Mouse (Mus musculus): ENCODE results near the gene Myo1f.

The Myo1f gene

GRCm38 (mm10) chr17:33555223-33555855 is at the start of gene Myo1f:
Gene Myo1f, plus strand, starts transcription at chr17:33555707.
- DNase-seq (ENCODE audit: low read depth, low spot score) = no peak

DNA sequence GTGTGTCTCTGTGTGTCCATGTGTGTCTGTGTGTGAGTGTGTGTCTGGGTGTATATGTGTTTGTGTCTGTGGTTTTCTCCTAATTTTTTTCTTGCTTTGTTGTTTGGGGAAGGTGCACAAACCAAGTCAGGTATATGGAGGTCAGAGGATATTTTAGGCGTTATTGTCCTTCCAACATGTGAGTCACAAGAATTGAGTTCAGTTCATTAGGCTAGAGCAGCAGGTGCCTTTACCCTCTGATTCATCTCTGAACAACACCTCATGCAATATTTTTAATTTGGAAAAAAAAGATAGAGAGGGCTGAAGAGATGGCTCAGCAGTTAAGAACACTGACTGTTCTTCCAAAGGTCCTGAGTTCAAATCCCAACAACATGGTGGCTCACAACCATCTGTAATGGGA is 47.1 kb upstream of the Myo1f start:
- no peak for DNase-seq (ENCODE audit: low read depth, low spot score)

DNA sequence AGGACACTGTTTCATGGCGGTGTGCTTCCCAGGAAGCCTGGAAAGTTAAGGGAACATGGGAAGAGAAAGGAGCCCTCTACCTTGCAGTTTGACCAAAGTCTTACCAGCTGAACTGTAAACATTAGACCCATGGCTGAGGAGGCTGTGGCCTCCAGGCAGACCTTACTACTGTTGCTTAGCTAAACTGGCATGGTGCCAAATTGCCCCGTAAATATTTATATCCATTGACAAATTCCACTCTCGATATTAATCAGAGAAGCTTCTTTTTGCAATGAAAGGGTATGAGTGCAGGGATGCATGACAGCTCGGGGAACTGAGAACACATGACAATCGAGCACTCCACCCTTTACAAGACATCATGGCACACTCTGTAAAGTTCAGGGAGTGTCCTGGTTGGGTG is 45.3 kb upstream of the Myo1f start:
- DNase-seq (ENCODE audit: low read depth, low spot score) = no peak

DNA sequence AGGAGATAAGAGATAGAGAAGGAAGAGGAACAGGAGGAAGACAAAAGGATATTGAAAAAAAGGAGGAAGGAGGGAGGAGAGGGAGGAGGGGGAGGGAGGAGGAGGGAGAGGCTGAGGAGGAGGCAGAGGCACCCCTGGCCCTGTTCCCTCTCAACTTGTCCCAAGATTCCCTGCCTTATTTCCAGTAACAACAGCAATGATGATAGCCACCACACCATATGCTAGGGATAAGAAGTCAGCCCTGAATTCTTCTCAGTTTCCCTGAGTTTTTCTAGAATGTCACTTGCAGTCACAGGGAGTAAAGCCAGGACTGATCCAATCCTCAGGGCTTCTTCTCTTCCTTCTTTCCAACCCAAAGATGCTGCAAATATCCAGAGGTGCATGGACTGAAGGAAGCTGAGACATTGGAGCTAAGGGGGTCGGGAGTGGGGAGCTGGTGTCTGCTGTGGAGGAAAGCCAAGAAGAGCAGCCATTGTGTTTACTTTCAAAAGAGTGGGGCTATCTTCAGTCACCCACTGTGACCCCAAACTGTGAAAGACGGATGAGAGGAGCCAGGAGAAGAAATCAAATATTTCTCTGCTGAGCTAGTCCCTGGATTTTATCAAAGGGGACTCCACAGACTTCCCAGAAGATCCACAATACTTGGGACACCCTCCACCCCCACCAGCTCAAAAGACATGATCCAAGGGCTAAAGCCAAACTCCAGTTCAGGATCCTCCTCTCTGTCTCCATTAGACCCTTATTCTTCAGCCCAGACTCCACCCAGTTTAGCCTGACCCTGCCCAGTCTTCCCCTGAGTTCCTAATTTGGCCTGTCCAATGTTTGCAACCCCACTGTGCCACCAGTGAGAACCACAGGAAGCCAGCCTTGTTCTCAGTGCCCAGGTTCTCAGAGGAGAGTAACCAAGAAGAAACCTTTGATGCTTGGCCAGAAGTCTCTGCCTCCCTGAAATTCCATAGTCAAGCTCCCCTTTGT is 42.8 kb upstream of the Myo1f start:
- no peak for DNase-seq (ENCODE audit: low read depth, low spot score)

DNA sequence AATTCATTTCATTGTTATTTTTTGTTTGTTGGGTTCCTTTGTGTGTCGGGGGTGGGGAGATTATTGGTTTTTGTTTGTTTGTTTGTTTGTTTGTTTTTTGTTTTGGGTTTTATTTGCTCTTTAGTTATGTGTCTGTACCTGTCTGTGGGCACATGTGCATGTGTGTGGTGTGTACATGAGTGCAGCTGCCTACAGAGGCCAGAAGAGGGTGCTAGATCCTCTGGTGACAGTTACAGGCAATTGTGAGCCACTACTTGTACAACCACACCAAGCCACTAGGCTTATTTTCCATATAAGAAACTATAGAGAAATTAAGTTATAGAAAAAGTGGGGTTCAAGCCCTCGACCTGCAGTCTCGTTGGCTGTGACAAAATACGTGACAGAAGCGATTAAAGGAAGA is 41.6 kb upstream of the Myo1f start:
- DNase-seq (ENCODE audit: low read depth, low spot score) = no peak

- no peak for DNase-seq (ENCODE audit: low read depth, low spot score)
Measured at GRCm38 (mm10) chr17:33520366-33520765, 35.1 kb upstream of the Myo1f start.

- no peak for DNase-seq (ENCODE audit: low read depth, low spot score)
Measured at GRCm38 (mm10) chr17:33523431-33523917, 32.0 kb upstream of the Myo1f start.

GRCm38 (mm10) chr17:33523918-33524755 is 31.4 kb upstream of the Myo1f start, which contains the start of gene Adamts10:
Gene Adamts10, plus strand, starts transcription at chr17:33524204.
- DNase-seq (ENCODE audit: low read depth, low spot score) = peak; percentile 81

GRCm38 (mm10) chr17:33524806-33525373 is 30.6 kb upstream of the Myo1f start:
- peak; percentile 36 for DNase-seq (ENCODE audit: low read depth, low spot score)

DNA sequence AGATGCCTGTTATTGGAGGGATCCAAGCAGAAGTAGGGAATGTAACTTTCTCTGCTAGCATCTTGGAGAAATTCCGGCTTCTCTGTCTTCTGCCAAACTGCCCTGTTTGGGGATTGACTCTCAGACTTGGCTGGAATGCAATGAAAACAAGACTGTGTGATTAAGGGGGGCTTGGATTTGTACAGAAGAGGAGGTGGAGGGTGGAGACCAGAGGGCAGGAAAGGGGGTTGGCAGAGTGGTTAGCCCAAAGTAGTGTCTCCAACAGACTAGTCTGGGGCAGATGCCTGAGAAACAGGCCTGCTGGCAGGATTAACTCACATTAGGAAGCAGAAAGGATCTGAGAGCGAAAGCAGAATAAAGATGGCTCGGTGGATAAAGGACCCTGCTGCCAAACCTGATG is 29.0 kb upstream of the Myo1f start:
- DNase-seq (ENCODE audit: low read depth, low spot score) = no peak

DNA sequence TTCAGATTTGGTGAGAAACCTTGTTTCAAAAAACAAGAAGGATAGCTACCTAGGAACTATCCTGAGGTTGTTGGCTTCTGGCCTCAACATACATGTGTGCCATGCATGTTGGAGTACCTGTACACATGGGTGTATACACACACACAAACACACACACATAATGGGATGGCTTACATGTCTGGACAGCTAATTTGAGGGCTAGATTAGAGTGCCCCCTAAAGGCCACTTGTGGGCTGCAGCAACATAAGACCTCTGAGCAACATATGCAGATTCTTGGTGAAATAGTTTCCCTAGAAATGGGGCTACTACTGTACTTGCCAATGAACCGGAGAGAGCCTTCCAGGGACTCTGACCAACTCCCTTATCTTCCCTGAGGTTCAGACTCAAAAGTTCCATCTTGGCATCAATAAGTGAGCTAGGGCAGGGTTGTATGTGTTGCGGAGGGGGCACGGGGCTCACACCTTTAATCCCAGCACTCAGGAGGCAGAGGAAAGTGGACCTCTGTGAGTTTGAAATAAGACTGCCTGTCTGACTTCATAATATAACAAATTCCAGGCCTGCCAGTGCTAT is 16.3 kb upstream of the Myo1f start:
- peak; percentile 50 for DNase-seq (ENCODE audit: low read depth, low spot score)

- no peak for DNase-seq (ENCODE audit: low read depth, low spot score)
Measured at GRCm38 (mm10) chr17:33539878-33540277, 15.6 kb upstream of the Myo1f start.

DNA sequence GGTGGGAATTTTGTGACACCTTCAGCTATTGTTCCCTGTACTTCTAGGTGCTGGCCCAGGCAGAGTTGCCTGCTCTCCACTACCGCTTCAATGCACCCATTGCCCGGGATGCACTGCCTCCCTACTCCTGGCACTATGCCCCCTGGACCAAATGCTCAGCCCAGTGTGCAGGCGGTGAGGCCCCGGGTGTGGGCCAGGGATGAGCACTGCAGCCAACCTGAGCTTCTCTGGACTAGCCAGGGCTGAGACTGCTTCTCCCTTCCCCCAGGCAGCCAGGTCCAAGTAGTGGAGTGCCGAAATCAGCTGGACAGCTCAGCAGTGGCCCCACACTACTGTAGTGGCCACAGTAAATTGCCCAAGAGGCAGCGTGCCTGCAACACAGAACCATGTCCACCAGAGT is 6.3 kb upstream of the Myo1f start:
- no peak for DNase-seq (ENCODE audit: low read depth, low spot score)

GRCm38 (mm10) chr17:33550388-33550787 is 5.1 kb upstream of the Myo1f start:
- no peak for DNase-seq (ENCODE audit: low read depth, low spot score)

DNA sequence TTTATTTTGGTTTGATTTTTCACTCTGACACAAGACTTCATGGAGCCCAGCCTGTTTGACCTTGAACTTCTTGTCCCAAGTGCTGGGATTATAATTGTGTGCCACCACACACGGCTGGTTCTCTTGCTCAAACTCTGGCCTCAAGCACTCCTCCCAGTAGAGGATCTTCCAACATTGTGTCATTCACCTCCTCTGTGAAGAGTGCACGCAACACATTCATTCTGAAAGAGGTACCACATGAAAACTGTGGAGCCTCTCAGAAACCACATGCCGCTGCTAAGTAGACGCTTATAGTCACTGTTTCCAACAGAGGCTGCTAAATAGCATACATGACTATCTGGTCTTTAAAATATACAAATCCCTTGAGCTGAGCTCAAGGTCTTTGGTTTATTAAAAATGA is 3.4 kb upstream of the Myo1f start:
- DNase-seq (ENCODE audit: low read depth, low spot score) = no peak

- peak; percentile 71 for DNase-seq (ENCODE audit: low read depth, low spot score)
Measured at GRCm38 (mm10) chr17:33552964-33553363, 2.5 kb upstream of the Myo1f start.

GRCm38 (mm10) chr17:33554536-33554935 is 971 bp upstream of the Myo1f start:
- no peak for DNase-seq (ENCODE audit: low read depth, low spot score)

DNA sequence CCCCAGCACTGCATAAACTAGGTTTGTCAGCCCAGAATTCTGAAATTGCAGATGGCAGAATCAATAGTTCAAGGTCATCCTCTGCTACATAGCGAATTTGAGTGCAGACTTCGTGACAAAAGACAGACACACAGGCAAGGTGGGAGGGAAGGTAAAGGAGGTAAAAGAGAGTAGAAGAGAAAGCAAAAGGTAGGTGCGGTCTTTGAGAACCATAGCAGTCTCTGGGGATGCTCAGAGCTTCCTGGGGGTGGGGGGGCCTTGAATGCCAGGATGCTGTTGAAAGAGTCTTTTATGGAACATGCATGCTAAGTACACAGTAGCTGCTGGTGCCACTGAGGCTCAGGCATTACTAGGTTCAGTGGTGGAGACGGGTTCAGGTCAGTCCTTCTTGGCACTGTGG is 2.4 kb downstream of the Myo1f start:
- DNase-seq (ENCODE audit: low read depth, low spot score) = no peak

- DNase-seq (ENCODE audit: low read depth, low spot score) = no peak
Measured at GRCm38 (mm10) chr17:33563527-33564076, 8.1 kb downstream of the Myo1f start.

- no peak for DNase-seq (ENCODE audit: low read depth, low spot score)
Measured at GRCm38 (mm10) chr17:33564599-33564998, 9.1 kb downstream of the Myo1f start.

DNA sequence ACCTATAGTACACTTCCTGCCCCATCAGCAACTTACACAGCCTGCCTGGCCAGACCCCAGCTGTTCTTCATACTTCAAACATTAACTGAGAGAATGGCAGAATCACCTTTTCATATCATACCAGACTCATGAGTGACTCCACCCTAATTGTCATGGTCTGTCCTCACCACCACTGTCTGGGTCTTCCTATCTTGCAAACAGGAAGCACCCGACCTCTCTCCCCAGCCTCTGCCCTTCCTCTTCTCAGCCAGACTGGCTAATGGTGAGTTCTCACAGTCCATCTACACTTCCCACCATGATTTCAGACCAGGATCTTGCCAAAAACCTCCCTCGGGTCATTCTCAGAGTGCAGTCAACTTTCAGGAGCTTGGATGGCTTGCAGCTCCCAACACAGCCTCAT is 10.7 kb downstream of the Myo1f start:
- DNase-seq (ENCODE audit: low read depth, low spot score) = no peak
